In the genomic region with DNA sequence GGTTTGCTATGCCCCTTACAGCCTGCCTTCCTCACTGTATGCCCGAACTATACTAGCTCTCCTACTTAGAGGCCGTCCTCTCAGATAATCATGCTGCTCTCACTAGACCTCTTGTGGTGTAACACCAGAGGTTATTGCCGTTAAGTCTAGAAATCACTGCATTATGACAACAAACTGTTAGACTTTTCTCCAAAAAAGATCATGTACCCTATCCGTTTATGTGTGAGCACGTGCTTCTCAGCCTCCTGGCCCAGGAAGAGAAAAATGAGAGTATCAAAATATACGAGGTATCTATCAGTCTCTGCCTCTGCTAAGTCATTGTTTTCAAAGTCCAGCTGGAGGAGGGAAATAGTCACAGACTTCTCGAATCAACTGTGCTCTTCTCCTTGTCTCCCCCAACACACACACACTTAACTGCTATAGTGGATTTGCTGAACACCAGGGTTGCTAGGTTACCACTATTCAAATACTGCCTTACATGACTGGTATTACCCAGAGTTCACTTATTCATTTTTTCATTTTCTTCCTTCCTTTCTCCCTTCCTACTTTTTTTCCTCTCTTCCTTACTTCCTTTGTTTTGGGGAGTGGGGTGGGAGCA, we compare ENCODE assay signal across 15 mouse cellular contexts. TPM values are rescaled to one million over a fixed set of nuclear protein-coding genes. Genes with fewer than 3 reads are reported as not detected.
A peak's percentile ranks its signal among the peaks of the same experiment; 100 is the strongest.
DNase-seq lines count a peak whose midpoint lies in the region; ATAC-seq lines count a peak whose summit lies in the region.
"Had no signal": no experiment of that assay in that cellular context is flagged by ENCODE, and none has a peak within 500 bp of the region (broad histone marks: within the 10 kb centered on the region; RNA-seq: fewer than 3 reads in every experiment).

No protein-coding gene starts in this region.

- no peaks in the 10 kb centered on the region; the same call in none of the 2 replicates for H3K27me3 ChIP-seq in heart, embryonic 16.5 days (ENCODE audit: control insufficient read depth, insufficient read depth, low read length)
- no peaks in the 10 kb centered on the region for H3K27me3 ChIP-seq in neural tube, embryonic 15.5 days (replicated peaks)
- H3K27me3 ChIP-seq in limb, embryonic 13.5 days, result no peaks in the 10 kb centered on the region
- H3K27me3 ChIP-seq: embryonic facial prominence, embryonic 13.5 days had no signal

- WGBS in heart, embryonic 16.5 days, result 29% methylated on average over 7 of the region's 7 CpGs
- 42% methylated on average over 7 of the region's 7 CpGs for WGBS in neural tube, embryonic 15.5 days
- 37% methylated on average over 7 of the region's 7 CpGs for WGBS in limb, embryonic 13.5 days

- no peak overlapping the region for H3K9ac ChIP-seq in heart, embryonic 16.5 days (ENCODE audit: low read length)
- H3K9ac ChIP-seq in neural tube, embryonic 15.5 days (replicated peaks), result no peak overlapping the region
- no peak overlapping the region for H3K9ac ChIP-seq in limb, embryonic 13.5 days
- H3K9ac ChIP-seq: embryonic facial prominence, embryonic 13.5 days had no signal

- 0 out of 2 replicates have a peak overlapping the region, but pooled peaks have one; percentile 2 for H3K4me2 ChIP-seq in heart, embryonic 16.5 days (ENCODE audit: low read depth, low read length)
- H3K4me2 ChIP-seq in neural tube, embryonic 15.5 days, result no peak overlapping the region
- peak overlapping the region; percentile 16; the same call in 1 of the 2 replicates for H3K4me2 ChIP-seq in limb, embryonic 13.5 days (replicated peaks)
- H3K4me2 ChIP-seq: embryonic facial prominence, embryonic 13.5 days had no signal

- ATAC-seq in heart, embryonic 16.5 days (replicated peaks; ENCODE audit: extremely low read depth, insufficient read depth, low FRiP score), result no peak
- ATAC-seq in neural tube, embryonic 15.5 days (ENCODE audit: low FRiP score), result 0 out of 2 replicates have a peak, but pooled peaks have one; percentile 36
- 0 out of 2 replicates have a peak, but pooled peaks have one; percentile 17 for ATAC-seq in limb, embryonic 13.5 days (ENCODE audit: low FRiP score, low read depth)

- H3K4me3 ChIP-seq in heart, embryonic 16.5 days (ENCODE audit: low read length), result no peak overlapping the region
- no peak overlapping the region for H3K4me3 ChIP-seq in neural tube, embryonic 15.5 days (replicated peaks)
- no peak overlapping the region for H3K4me3 ChIP-seq in limb, embryonic 13.5 days
- H3K4me3 ChIP-seq: embryonic facial prominence, embryonic 13.5 days had no signal

- no peak for DNase-seq in heart, adult 9 months (ENCODE audit: low spot score in 2 of 2)
- no peak for DNase-seq in neural tube, embryonic 10.5 days (ENCODE audit: extremely low spot score, low spot score)
- DNase-seq in adrenal gland, postnatal 25 days, result no peak
- no peak for DNase-seq in ovary, postnatal 14 days (ENCODE audit: low spot score)
- DNase-seq in adrenal gland, postnatal 36 days, result no peak
- DNase-seq: cerebellum, adult 11 months; gastrocnemius, postnatal 25 days; kidney, adult 8-10 months; lung, postnatal 14 days; right cerebral cortex, postnatal 25 days had no signal

- H3K27ac ChIP-seq in heart, embryonic 16.5 days (ENCODE audit: low read length), result 0 out of 2 replicates have a peak overlapping the region, but pooled peaks have one; percentile 1
- H3K27ac ChIP-seq in neural tube, embryonic 15.5 days (replicated peaks), result 0 out of 2 replicates have a peak overlapping the region, but pooled peaks have one; percentile 23
- no peak overlapping the region for H3K27ac ChIP-seq in limb, embryonic 13.5 days
- H3K27ac ChIP-seq: embryonic facial prominence, embryonic 13.5 days had no signal

- peaks cover 27% of the 10 kb centered on the region for H3K4me1 ChIP-seq in heart, embryonic 16.5 days (ENCODE audit: control insufficient read depth, insufficient read depth, low read length)
- peaks cover 13% of the 10 kb centered on the region for H3K4me1 ChIP-seq in neural tube, embryonic 15.5 days
- peaks cover 26% of the 10 kb centered on the region for H3K4me1 ChIP-seq in limb, embryonic 13.5 days

- H3K9me3 ChIP-seq in heart, embryonic 16.5 days (replicated peaks; ENCODE audit: control insufficient read depth, low read length), result no peaks in the 10 kb centered on the region
- H3K9me3 ChIP-seq in neural tube, embryonic 15.5 days (replicated peaks), result no peaks in the 10 kb centered on the region
- H3K9me3 ChIP-seq in limb, embryonic 13.5 days, result no peaks in the 10 kb centered on the region
- H3K9me3 ChIP-seq: embryonic facial prominence, embryonic 13.5 days had no signal

- H3K36me3 ChIP-seq in heart, embryonic 16.5 days (ENCODE audit: control insufficient read depth, insufficient read depth), result no peaks in the 10 kb centered on the region
- no peaks in the 10 kb centered on the region for H3K36me3 ChIP-seq in neural tube, embryonic 15.5 days
- H3K36me3 ChIP-seq in limb, embryonic 13.5 days, result no peaks in the 10 kb centered on the region
- H3K36me3 ChIP-seq: embryonic facial prominence, embryonic 13.5 days had no signal

RNA-seq across cellular contexts. Expression of a gene that starts 5.8 kb away (rescaled TPM):
- polyA plus RNA-seq in heart, embryonic 16.5 days (2015; fragmentation: Nextera tagmentation; extraction: Ambion mirVana), result 27.8 and 36.4 TPM in 2 replicates
- 19.0 and 23.4 TPM in 2 replicates for polyA plus RNA-seq in neural tube, embryonic 15.5 days (2015; fragmentation: Nextera tagmentation; extraction: Ambion mirVana)
- polyA plus RNA-seq in limb, embryonic 13.5 days (2015; fragmentation: Nextera tagmentation; extraction: Ambion mirVana), result 63.1 and 71.3 TPM in 2 replicates
- 64.7 and 73.0 TPM in 2 replicates for total RNA-seq in adrenal gland, postnatal 25 days (2021)
- 10 to 100 TPM; 58.6 to 74.3 TPM for total RNA-seq in adrenal gland, postnatal 36 days (2021)

RNA-seq across cellular contexts. Expression of a gene that starts 13.7 kb away (rescaled TPM):
- not detected in 2 replicates for polyA plus RNA-seq in heart, embryonic 16.5 days (2015; fragmentation: Nextera tagmentation; extraction: Ambion mirVana)
- polyA plus RNA-seq in neural tube, embryonic 15.5 days (2015; fragmentation: Nextera tagmentation; extraction: Ambion mirVana), result not detected in 2 replicates
- not detected in 2 replicates for polyA plus RNA-seq in limb, embryonic 13.5 days (2015; fragmentation: Nextera tagmentation; extraction: Ambion mirVana)
- total RNA-seq in adrenal gland, postnatal 25 days (2021), result not detected in 2 replicates
- total RNA-seq in adrenal gland, postnatal 36 days (2021), result not detected
- total RNA-seq: gastrocnemius, postnatal 25 days had no signal
- polyA plus RNA-seq: embryonic facial prominence, embryonic 13.5 days; neural tube, embryonic 14.5 days had no signal
